Mouse (Mus musculus) layer of hippocampus, adult 6 months (tissue): Measurements from ENCODE around the gene Slain2. TPM values are rescaled to one million over a fixed set of nuclear protein-coding genes. Genes with fewer than 3 reads are reported as not detected.

ENCODE experiments used
- long read RNA-seq, 2 experiments: library from polyadenylated mRNA; unstranded; transcript quantifications; one replicate each; pipeline ENCODE4 v2.0.0; 2019 to 2020
- polyA plus RNA-seq: library from polyadenylated mRNA; unstranded; fragments of <200 nt; fragmentation: Nextera tagmentation; gene quantifications from 2 replicates; pipeline ENCODE4 v1.2.3, GENCODE M21; 2021

Gene Slain2
- 3.0 and 3.3 TPM in 2 replicates for polyA plus RNA-seq
- long read RNA-seq, experiment 1, full-length matches to known transcripts, result 3 of 12 reads
- long read RNA-seq, experiment 1, partial matches to known transcripts, result 4 of 12 reads
- long read RNA-seq, experiment 1, other reads (novel, unspliced or antisense), result 5 of 12 reads
- long read RNA-seq, experiment 2, full-length matches to known transcripts, result 64 of 73 reads
- long read RNA-seq, experiment 2, partial matches to known transcripts, result 7 of 73 reads
- long read RNA-seq, experiment 2, other reads (novel, unspliced or antisense), result 2 of 73 reads

GRCm38 (mm10) chr5:72913648-72914557, at the start of gene Slain2:
Gene Slain2, plus strand, starts transcription at chr5:72914304.

GRCm38 (mm10) chr5:72868091-72868875, 45.8 kb upstream of the Slain2 start, which contains the start of gene Tec:
Gene Tec, minus strand, starts transcription at chr5:72868483.

GRCm38 (mm10) chr5:72974602-72975001, 60.5 kb downstream of the Slain2 start, which contains the start of gene Gm10135:
Gene Gm10135, minus strand, starts transcription at chr5:72974702.

GRCm38 (mm10) chr5:73006784-73007581, 92.9 kb downstream of the Slain2 start, which contains the start of gene Slc10a4:
Gene Slc10a4, plus strand, starts transcription at chr5:73006883.

Other genes with a start within 250 kb of the Slain2 start
- gene Txk, start 161.5 kb upstream of the Slain2 start, polyA plus RNA-seq, result not detected in 2 replicates
- 1.1 and 1.3 TPM in 2 replicates for gene Tec, start 45.8 kb upstream of the Slain2 start, polyA plus RNA-seq
- gene Gm10135, start 60.4 kb downstream of the Slain2 start, polyA plus RNA-seq, result not detected in 2 replicates
- gene Slc10a4, start 92.6 kb downstream of the Slain2 start, polyA plus RNA-seq, result 1.8 and 2.3 TPM in 2 replicates